Mouse (Mus musculus): ENCODE measurements around the gene Msi1. TPM values are rescaled to one million over a fixed set of nuclear protein-coding genes. Genes with fewer than 3 reads are reported as not detected.

The Msi1 gene
- polyA plus RNA-seq (2012; rRNA removed), result 0.22 and 0.44 TPM in 2 replicates

DNA sequence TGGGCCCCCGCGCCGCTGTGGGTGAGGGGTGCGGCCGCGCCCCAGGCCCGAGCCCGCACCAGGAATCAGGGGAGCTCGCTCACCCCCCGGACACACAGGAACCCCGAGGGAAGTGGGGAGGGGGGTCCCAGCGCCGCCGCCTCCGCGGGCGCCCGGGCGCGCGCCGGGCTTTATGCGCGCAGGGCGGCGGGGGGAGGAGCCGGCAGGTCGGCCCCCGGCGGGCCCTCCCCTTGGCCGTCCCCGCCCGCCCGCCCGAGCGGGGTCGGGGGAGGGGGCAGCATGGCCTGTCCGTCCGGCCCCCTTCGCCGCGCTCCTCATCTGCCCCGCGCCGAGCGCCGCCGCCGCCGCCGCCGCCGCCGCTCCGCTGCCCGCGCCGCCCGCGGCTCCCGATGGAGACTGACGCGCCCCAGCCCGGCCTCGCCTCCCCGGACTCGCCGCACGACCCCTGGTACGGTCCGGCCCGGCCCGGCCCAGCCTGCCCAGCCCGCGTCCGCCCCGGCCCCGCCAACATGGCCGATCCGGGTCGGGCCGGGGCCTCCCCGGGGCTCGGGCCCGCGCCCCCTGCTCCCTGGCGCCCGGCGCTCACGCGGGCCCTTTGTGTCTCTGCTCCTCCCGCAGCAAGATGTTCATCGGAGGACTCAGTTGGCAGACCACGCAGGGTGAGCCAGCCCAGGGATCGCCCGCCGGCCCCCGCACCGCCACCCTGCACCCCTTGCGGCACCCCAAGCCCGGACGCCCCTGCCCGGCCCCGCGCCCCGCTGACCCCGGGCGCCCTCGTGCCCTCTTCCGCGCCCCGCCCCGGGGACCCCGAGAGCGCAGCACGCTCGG, at the start of gene Msi1:
TSS of gene Msi1 (plus strand) at position 241 of the 828 bp plus-strand sequence.

DNA sequence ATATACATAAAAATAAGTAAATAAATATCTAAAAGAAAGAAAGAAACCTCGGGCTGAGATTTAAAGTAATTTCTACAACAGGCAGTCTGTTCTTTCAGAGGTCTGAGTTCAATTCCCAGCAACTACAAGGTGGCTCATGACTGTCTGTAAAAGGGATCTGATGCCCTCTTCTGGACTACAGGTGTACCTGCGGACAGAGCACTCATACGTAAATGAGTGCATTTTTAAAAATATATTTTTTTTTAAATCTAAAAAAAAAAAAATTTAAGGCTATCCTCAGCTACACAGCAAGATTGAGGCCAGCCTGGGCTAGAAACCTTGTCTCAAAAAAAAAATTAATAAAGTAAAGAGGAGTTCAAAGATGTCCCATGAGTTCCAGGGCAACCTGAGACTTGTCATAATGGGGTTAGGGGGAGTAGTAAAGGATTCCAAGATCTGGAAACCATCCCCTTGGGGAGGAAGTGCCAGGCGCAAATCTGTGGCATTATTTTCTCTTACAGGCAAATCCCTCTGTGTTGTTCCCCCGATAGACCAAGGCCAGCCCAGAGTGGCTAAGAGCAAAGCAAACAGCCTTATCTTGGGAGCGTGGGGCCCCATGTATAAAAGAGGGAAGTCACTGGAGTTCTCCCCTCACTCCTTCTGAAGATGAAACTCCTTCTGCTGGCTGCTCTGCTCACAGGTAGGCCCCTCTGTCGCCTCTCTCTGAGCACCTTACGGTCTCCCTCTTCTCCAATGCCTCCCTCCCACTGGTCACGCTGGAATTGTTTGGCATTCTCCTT, 36.4 kb downstream of the Msi1 start, which contains the start of gene Pla2g1b:
TSS of gene Pla2g1b (plus strand) at position 621 of the 779 bp plus-strand sequence.

DNA sequence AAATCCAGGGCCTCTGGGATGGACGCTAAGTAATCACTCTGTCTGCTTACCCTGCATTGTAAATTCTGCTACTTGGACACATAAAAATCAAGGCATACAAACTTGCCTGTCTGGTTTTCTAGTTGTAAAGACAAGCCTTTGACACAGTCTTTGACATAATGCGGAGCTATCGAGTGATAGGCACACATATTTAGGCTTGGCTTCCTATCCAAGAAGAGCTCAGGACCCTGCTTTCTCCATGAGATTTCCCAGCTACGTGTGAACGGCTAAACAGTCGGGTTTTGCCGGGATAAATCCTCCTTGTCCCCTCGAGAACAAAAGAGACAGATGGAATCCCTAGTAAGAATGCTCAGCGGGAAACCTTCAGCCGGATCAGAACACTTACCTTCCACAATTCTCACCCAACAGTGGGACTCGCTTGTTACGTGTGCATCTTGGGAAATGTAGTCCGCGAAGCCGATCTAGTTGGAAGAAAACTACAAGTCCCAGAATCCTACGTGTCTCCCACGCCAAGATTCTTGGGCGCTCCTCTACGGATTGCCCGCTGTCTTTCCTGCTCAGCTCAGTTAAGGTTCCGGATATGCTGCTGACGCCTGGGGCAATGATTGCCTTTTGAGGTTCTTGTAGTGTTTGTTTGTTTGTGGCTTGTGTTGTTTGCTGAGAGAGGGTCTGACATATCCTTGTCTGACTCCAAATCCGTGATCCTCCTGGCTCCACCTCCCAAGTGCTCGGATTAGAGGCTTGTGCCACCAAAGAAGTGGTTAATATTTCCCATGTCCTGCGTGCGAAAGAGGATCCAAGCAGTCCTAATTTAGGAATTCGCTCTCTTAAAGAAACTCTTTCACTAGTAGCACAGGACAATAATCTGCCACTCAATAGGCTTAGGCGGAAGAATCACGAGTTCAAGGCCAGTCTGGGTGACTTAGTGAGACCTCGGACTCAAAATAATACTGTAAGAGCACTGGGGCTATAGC, 54.8 kb downstream of the Msi1 start, which contains the start of gene Sirt4:
TSS of gene Sirt4 (minus strand) at position 779 of the 974 bp plus-strand sequence.

Other genes starting within 250 kb of the Msi1 start
- gene Cabp1, start 235.2 kb upstream of the Msi1 start, polyA plus RNA-seq (2012; rRNA removed), result 0.35 and 0.49 TPM in 2 replicates
- 39.8 and 41.2 TPM in 2 replicates for gene Pop5, start 193.8 kb upstream of the Msi1 start, polyA plus RNA-seq (2012; rRNA removed)
- 75.3 and 78.6 TPM in 2 replicates for gene Rnf10, start 156.7 kb upstream of the Msi1 start, polyA plus RNA-seq (2012; rRNA removed)
- 7.5 and 7.9 TPM in 2 replicates for gene Coq5, start 149.9 kb upstream of the Msi1 start, polyA plus RNA-seq (2012; rRNA removed)
- 100 and 145 TPM in 2 replicates for gene Dynll1, start 128.6 kb upstream of the Msi1 start, polyA plus RNA-seq (2012; rRNA removed)
- gene Srsf9, start 102.4 kb upstream of the Msi1 start, polyA plus RNA-seq (2012; rRNA removed), result 37.0 and 37.6 TPM in 2 replicates
- 10.8 and 10.9 TPM in 2 replicates for gene Gatc, start 88.4 kb upstream of the Msi1 start, polyA plus RNA-seq (2012; rRNA removed)
- gene Triap1, start 88.4 kb upstream of the Msi1 start, polyA plus RNA-seq (2012; rRNA removed), result 13.5 and 13.6 TPM in 2 replicates
- gene Cox6a1, start 80.6 kb upstream of the Msi1 start, polyA plus RNA-seq (2012; rRNA removed), result 1,034 and 1,123 TPM in 2 replicates
- gene Pla2g1b, start 36.7 kb downstream of the Msi1 start, polyA plus RNA-seq (2012; rRNA removed), result 0.06 TPM in 1 of 2 replicates, not detected in the other
- gene Sirt4, start 55.1 kb downstream of the Msi1 start, polyA plus RNA-seq (2012; rRNA removed), result 9.7 and 12.4 TPM in 2 replicates
- 25.1 and 30.6 TPM in 2 replicates for gene Pxn, start 77.1 kb downstream of the Msi1 start, polyA plus RNA-seq (2012; rRNA removed)
- 1,441 and 1,589 TPM in 2 replicates for gene Rplp0, start 129.9 kb downstream of the Msi1 start, polyA plus RNA-seq (2012; rRNA removed)
- gene Gcn1l1, start 135.7 kb downstream of the Msi1 start, polyA plus RNA-seq (2012; rRNA removed), result 8.4 and 11.2 TPM in 2 replicates
- 19.6 and 19.7 TPM in 2 replicates for gene Rab35, start 202.3 kb downstream of the Msi1 start, polyA plus RNA-seq (2012; rRNA removed)